Mouse (Mus musculus) bone marrow macrophage, adult 2 months (primary cell): ENCODE results near the gene Clspn.

ENCODE experiments used
- CTCF ChIP-seq: IDR thresholded peaks from 2 replicates; pipeline ENCODE4 v1.5.1; 2012; ENCODE audit warnings: low read depth, mild to moderate bottlenecking, low read length, moderate library complexity
- POLR2A ChIP-seq: IDR thresholded peaks from 2 replicates; pipeline ENCODE4 v1.6.1; 2012; ENCODE audit warnings: mild to moderate bottlenecking, low read depth, low read length, borderline replicate concordance

- no peak for TF ChIP-seq CTCF
- no peak for TF ChIP-seq POLR2A
These were observed 30.6 kb upstream of the Clspn start for GRCm38 (mm10) chr4:126526164-126526563.
